Mouse (Mus musculus) left cerebral cortex, adult 8-10 months (tissue): ENCODE results near the gene Cdc37l1. TPM values are rescaled to one million over a fixed set of nuclear protein-coding genes. Genes with fewer than 3 reads are reported as not detected.

Experiments used
- DNase-seq, 2 experiments: peaks; one replicate each; pipeline ENCODE4 v3.0.0; 2022; ENCODE audit warnings: low spot score in 2 of 2
- total RNA-seq, 4 experiments: library from RNA; stranded (reverse); gene quantifications; 2 replicates each; pipeline ENCODE4 v1.2.4; 2022

Cdc37l1 gene
- total RNA-seq, 4 experiments from 2014 or later = 102 to 105 (median 104) TPM

DNA sequence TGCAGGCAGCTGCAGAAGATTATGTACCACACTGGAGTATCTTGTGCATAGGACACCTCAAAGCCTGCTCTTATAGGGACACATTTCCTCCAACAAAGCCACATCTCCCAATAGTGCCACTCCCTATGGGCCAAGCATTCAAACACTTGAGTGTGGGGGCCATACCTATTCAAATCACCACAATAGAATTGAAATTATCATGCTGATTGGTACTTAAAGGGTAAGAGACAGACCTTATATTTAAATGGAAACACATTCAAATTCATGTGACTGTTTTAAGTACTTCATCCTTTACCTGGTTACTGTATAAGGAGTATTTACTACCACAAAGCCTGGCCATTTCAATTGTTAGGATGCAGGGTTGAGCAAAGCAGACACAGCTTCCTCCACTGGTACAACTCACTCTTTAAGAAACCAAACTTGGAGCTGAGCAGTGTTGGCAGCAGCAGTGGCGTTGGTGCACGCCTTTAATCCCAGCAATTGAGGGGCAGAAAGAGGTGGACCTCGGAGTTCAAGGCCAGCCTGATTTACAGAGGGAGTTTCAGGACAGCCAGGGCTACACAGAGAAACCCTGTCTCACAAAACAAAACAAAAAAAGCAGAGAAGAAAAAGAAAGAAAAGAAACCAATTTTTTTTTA is 18.0 kb downstream of the Cdc37l1 start:
- DNase-seq = no peak

DNA sequence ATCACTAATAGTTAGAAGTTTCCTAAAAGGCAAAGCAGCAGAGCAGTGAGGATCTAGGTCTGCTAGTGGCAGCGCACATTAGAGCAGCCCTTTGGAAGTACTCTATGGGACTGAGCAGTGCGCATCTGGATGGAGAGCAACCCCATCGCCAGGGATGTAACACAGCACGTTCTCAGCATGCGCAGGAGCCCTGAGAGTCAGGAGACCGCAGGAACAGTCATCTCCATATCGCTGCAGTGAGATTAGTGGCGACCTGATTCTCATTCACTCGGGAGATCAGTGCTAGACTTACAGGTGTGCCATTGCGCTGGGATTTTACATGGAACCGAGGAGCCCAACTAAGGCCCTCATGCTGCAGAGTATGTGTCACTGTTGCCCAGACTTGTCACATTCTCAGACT is 18.9 kb downstream of the Cdc37l1 start:
- DNase-seq = no peak

DNA sequence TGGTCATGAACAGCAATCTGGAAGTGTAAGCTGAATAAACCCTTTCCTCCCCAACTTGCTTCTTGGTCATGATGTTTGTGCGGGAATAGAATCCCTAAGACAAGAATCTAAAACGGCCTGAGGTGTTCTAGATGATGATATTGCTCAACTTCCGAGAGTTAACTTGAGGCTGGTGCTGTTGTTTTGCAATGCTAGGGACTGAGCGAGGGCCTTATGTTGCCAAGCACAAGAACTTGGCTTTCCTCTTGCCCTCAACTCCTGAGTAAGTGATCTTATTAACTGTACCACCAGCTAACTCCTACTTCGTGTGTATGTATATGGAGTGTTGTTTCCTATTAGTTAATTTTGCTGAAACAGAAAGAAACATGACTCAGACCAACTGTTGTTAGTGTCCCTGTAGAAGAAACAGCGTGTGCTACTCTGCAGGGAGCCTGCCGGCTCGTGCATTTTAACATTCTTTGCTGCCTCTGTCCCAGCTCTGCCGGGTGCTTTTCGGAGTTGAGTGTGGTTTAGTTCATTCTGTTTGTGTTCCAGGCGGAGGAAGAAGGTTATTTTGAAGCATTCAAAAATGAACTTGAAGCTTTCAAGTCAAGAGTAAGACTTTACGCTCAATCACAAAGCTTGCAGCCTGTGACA is 21.3 kb downstream of the Cdc37l1 start:
- no peak for DNase-seq

DNA sequence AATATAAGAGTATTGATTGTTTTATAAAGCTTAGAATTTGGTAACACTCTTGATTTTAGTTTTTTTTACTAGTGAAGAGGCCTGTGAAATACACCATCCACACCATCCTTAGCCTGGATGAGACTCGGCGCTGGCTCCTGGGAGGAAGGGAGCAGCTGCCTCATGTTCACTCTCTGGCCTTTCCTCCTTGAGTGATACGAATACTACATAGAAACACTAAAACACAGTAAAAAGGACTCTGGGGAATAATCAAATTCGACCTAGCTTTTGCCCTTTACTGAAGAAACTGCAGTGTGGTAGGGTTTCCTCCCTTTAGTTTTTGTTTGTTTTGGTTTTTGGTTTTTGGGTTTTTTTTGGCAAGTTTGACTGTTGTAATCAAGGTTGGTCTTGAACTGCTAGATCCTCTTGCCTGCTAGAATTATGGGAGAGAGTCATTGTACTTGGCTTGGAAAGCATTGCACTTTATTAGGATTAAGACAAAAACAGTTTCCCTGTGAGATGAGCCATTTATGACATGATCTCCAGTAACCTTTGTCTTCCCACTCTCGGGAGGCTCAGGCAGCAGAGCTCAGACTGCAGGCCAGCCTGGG is 24.4 kb downstream of the Cdc37l1 start:
- DNase-seq = no peak

DNA sequence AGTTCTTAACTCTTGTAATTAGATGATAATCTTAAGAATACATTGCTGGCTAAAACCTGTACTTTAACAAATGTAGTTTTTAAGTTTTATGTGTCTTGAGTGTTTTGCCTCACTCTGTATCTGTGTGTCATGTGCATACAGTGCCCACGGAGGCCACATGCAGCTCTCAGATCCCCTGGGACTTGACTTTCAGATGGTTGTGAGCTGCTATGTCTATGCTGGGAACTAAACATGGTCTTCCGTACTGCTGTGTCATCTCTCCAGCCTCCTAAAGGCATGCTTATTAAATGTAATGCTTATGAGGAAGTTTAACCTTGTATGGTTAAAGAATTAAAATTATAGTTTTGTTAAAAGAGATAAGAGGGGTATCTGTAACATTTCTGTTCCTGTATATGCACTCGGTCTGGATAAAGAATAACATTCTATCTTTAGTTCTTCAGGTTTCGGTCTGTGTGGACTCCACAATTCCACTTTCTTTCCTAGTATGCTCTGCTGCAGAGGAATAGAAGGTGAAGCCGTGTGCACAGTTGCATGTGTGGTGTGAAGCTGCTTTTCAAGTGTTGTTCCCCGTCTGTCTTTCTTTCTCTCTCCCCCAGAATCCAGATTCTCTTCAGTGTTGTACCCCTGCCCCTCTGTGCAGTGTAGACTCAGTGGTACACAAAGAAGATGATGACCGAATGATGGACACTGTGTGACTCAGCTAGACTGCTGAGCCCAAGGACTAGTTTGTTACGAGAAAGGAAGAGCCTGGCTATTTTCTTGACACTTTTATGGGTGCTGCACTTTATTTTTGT is 25.5 kb downstream of the Cdc37l1 start:
- DNase-seq = no peak

DNA sequence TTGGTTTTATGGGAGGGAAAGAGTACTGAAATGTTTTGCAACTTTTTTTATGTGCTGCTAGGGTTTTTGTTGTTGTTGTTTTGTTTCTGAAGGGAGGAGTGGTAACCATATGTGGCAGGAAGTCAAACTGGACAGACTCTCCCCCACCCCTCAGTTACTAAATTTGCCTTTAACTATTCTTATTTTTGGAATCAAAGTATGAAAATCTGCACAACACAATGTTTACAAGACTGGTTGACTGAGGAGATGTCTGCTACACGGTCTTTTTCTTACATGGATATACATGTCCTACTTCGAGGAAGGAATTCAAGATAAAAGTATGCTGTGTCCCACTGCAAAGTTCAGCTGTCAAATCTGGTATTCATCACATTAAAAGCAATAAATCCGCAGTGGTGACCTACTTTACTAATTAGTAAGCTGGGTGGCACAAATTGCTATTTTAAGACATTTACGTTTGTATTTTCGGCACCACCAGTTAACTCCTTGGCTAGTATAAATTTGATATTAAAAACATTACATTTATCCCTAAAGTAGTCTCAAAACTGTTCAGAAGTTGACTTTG is 26.1 kb downstream of the Cdc37l1 start:
- no peak for DNase-seq

DNA sequence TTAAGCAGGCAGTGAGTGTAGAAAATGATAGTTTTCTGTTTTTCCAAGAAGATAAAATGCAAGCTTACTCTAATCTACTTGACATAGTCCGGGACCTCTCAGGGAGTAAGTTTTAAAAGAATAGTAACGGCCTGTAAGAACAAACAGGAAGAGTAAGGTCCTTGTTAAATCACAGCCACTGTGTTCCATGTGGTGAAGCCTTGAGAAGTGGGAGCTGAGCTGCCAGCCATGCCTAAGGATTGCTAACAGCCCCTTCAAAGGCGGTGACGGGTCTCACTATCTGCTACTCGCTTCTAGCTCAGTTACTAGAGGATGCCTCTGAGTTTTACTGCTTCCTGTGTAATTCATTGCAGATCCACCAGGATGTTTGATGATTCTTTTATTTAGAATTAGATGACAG is 26.6 kb downstream of the Cdc37l1 start:
- DNase-seq = no peak

DNA sequence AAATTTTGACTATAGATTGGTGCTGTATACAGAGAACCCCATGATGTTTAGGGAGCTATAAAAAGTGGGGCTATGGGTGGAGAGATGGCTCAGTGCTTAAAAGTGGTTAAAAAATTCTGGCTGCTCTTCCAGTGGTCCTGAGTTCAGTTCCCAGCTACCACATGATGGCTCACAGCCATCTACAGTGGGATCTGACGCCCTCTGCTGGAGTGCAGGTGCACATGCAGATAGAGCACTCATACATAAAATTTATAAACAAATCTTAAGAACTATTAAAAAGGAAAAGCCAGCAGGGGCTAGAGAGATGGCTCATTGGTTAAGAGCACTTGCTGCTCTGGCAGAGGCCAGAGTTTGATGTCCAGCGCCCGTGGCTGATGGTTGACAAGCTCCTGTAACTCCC is 29.5 kb downstream of the Cdc37l1 start:
- no peak for DNase-seq

DNA sequence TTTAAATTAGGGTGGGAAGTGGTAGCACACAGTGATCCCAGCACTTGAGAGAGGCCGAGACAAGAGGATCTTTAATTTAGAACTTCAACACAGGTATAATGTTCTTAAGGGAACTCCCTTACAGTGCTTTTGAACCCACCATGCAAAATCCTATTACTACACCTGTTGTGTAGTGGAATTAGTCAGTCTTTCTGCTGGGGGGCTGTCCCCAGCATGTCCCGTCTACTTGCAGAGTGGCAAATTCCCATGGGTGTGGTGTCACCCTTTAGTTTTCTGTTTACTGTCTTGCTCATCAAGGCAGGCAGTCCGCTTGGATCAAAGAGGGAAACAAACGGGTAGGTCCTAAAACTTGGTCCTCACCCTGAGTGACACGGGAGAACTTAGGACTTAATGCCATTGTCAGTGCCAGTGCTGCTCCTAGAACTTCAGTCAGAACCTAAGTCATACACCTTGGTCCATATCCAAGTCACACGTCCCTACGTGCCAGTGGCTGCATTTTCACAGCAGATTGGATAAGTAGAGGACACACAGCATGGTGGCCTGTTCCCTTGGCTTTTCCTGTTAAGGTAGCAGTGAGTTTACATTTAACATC is 31.7 kb downstream of the Cdc37l1 start:
- no peak for DNase-seq

DNA sequence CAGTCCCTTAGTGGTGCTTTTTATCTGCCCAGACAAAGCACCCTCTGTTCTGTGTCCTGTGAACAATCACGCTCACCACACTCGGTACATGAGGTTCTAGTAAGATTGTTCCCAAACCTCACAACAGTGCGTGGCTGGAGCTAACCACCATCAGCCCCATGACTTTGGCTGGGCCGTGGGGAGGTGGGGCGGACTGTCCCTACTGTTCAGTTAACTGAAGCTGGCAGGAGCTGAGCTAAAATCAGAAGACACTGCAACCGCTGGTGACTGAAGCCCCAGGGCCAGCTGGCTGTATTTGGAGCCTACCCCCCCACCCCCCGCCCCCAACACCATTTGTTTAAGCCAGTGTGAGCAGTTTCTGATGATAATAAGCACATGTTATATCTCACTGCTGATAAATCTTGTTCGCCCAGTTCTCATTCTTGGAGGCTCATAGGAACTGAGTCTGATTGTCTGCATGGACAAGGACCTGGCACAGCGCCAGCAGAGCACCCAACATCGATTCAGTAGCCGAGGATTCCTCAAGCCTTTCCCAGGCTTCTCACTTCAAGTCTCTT is 34.3 kb downstream of the Cdc37l1 start:
- peak; percentile 39 to 55 for DNase-seq

DNA sequence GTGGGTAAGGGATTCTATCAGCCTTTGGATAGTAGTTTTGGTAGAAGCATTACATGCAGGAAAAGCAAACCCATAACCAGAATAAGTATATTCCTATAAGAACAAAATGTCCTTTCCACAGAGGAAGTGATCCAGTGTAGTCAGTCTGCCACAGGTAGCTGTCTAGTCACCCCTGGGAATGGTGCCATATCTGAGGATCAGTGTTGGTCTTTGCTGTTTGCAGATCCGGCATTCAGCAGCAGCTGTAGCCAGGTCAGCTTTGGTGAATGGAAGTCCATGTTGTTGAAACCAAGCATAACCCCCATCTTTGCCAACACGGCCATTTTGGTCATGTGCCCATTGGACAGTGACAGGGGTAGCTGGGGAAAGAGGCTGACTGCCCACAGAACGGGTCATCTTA is 41.6 kb downstream of the Cdc37l1 start:
- DNase-seq = no peak

DNA sequence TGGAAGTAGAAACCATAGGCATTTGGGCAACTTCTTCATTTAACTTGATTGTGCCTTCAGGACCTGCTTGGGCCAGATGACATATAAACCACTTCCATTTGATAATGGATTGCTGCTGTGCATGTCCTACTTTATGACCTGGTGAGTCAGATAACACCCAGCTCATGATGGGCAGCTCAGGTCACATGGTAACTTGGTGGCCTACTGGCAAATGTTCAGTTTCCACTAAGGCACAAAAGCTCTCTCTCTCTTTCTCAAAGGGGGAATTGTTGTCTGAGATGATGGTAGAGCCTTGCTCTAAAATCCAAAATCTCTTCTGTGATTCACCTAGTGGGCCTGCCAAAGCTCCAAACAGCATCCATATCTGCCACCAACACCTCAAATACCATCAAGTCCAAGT is 42.5 kb downstream of the Cdc37l1 start:
- DNase-seq = no peak

DNA sequence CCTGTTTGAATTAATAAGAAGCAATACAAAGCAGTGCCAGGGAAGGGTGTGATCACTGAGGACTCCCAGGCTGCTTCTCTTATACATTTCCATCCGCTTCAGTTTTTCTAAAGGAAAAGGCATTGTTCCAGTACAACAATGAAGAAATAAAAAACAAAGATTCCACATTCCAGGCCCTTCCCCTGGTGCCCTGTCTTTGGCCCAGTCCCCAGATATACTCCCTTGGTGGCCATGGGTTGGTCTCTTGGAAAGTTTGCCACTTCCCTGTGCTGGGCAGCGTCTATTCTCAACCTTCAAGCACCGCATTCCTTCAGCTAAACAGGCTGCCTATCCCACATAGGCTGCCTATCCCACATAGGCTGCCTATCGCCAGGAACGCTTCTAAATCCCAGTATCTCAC is 46.9 kb downstream of the Cdc37l1 start:
- DNase-seq = no peak

DNA sequence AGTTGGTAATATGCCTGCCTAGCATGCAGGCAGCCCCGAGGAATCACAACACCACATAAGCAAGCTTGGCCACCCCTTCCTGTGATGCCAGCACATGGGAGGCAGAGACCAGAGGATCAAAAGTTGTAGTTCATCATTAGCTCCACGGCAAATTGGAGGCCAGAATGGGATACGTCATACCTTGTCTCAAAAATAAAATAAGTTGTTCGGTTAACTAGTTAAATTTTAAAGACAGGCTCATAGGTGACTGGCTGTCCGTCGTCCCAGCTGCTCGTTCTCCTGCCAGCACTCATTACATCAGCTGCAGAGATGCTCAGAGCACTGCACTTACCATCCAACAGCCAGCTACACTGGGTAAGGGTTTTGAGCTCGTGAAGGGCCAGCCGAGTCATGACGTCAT is 47.4 kb downstream of the Cdc37l1 start:
- DNase-seq = no peak

DNA sequence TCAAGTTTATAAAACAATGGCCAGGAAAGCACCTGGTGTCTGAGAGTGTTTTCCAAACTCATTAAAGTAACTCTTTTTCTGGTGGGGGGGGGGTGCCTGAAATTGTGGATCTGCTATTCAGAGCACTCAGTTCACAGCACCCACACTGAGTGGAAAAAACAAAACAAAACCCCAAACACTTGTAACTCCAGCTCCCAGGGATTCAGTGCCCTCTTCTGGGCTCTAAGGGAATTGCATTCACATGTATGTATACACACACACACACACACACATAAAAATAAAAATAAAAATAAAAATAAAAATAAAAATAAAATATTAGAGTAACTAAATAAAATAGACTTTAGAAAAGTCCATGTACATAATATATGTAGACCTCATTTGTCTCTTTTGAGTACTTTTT is 49.2 kb downstream of the Cdc37l1 start:
- DNase-seq = no peak

DNA sequence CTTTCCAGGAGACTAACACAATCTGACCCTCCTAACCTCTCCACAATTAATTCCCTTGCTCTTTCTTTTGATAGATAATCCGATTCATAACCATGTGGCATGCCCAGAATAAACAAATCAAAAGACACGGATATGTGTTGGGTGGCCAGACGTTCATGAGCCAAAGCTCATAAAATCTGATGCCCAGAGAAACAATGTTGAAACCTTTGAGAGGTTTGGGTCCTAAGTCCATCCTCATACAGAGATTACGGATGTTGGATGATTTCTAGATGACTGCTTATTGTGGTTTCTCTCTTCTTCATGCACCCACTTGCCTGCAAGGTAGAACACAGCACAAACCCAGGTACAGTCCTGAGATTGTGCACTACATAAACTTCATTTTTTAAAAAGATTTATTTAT is 50.1 kb downstream of the Cdc37l1 start:
- no peak for DNase-seq

DNA sequence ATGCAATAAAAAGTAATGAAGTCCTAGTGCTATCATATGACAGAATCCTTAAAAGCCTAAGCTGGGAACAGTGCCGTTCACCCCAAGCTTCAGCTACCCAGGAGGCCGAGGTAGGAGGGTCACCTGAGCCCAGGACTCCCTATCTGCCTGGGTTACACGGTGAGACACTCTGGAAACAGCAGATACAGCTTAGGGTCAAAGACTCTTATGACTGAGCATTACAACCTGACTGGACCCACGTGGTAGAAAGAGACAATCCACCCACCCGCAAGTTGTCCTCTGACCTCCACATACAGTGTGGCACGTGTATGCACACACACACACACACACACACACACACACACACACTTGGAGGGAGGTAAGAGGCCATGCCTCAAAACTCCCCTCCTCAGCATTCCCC is 52.0 kb downstream of the Cdc37l1 start:
- no peak for DNase-seq

DNA sequence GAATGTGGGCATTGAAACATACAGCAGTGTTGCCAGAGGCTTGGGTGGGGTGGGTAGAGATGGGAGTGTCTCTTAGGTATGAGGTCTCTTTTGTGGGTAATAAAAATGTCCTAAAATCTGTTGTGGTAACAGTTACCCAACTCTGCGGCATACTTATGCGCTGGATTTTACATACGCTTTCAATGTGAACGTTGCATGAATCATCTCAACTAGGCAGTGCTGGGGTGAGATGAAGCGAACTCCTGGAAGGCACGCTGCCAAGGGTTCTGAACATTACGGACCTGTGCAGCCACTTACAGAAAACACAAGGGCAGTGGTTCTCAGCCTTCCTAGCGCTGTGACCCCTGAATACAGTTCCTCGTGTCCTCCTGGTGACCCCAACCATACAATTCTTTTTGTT is 52.5 kb downstream of the Cdc37l1 start:
- DNase-seq = no peak

DNA sequence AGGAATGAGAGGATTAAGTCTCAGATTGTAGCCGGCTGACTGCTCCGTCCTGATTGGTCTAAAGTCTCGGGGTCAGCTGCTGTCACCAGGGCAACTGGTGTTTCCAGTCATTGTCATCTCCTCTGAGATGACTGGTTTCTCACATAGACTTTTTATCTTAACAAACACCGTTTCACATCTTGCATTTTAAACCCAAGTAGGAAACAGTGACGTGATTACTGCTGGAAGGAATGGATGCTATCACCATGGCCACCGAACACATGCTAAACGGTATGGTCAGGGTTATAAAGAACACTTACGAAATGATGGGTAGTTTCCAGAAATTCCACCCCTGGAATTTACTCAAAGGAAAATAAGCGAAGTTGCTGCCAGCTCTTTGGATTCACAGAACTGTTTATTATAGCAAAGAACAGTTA is 54.2 kb downstream of the Cdc37l1 start:
- DNase-seq = no peak

DNA sequence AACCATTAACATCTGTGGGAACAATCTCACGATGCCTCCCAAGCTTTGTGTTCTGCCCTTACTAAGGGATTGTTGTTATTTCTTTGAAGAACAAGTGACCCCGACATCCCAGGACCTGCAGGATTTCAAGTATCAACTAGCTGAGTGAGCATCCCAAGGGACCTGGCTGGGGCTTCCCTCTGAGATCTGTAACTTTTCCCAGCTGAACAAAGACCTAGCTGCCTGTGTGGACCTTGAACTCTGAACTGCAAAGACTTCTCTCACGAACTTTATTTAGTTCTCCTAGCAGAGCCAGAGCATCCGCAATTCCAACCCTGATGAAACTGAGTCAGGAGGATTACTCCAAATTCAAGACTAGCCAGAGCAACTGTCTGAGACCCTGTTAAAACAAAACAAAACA is 55.2 kb downstream of the Cdc37l1 start:
- DNase-seq = no peak

DNA sequence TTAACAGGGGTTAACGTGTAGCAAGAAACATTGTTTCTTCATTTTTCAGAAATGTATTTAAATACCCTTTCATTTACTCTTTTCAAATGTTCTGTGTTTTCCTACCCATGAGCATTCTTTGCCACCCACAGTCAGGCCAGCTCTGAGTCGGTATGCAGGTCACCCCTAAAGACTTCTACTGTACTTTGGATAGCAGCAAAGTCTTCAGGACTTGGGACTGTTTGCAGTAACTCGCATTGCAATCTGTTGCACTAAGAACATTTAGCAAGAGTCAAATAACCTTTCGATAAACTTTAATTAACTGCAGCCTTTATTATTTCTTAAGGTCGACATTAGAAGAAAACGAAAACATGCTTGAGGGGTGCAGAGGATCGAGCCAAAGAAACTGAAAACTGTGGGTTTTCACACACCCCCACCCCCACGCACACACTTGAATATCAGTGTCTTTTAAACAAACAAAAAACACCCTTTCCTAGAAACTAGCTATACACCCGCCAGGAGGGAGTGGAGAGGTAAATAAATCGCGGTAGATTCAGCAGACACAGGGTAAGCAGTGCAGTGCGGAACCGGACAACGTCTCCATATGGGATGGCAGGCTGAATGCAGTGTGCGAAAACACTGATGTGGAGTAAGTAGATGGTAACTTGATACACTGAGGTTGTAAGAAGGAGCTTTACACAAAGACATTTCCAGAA is 56.0 kb downstream of the Cdc37l1 start:
- DNase-seq = no peak
